ENCODE assay signal across 8 mouse cellular contexts in the genomic region with DNA sequence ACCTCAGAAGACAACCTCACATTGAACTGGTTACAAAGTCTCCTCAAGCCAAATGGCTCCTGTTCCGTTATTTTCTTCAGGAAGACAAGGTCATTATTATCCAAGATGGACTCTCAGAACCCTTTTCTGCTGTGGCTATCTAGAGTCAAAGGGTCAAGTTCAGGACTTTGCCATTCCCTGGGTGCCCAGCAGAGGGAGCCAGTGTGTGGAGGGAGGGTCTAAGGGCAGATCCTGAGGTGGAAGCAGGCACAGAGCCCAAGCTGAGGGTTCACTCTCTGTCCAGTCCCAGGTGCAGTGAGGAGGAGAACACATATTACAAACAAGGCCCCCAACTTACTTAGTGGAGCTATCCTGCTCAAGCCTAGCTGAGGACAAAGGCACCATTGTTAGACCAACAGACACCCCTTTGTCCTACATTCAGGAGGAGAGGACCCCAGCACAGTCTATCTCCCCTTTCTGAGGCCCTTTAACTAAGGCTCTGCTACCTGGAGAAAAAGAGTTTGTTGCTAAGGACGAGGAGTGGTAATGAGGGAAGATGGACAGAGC. TPM values are rescaled to one million over a fixed set of nuclear protein-coding genes. Genes with fewer than 3 reads are reported as not detected.
DNase-seq lines count a peak whose midpoint lies in the region; ATAC-seq and TF ChIP-seq lines count a peak whose summit lies in the region.

No protein-coding gene starts in this region.

- no peaks in the 10 kb centered on the region for H3K9me3 ChIP-seq in kidney, embryonic 16.5 days (ENCODE audit: low read length)
- no peaks in the 10 kb centered on the region for H3K9me3 ChIP-seq in hindbrain, embryonic 11.5 days (ENCODE audit: control insufficient read depth, low read length)
- H3K9me3 ChIP-seq in limb, embryonic 15.5 days: no peaks in the 10 kb centered on the region

- H3K4me1 ChIP-seq in kidney, embryonic 16.5 days (ENCODE audit: insufficient read depth, low read length): peaks cover 13% of the 10 kb centered on the region; the same call in 1 of the 2 replicates
- no peaks in the 10 kb centered on the region for H3K4me1 ChIP-seq in embryonic fibroblast, embryonic 13.5 days (ENCODE audit: control insufficient read depth, insufficient read depth, low read length)
- peaks cover 5% of the 10 kb centered on the region; the same call in 1 of the 2 replicates for H3K4me1 ChIP-seq in hindbrain, embryonic 11.5 days (replicated peaks; ENCODE audit: control insufficient read depth, insufficient read depth, low read length)
- peaks cover 10% of the 10 kb centered on the region for H3K4me1 ChIP-seq in limb, embryonic 15.5 days

- H3K79me2 ChIP-seq in myocyte (ENCODE audit: control insufficient read depth, insufficient read depth): peaks cover 2% of the 10 kb centered on the region

- no peak overlapping the region; the same call in 1 of the 2 replicates for H3K27ac ChIP-seq in kidney, embryonic 16.5 days (ENCODE audit: low read length)
- no peak overlapping the region for H3K27ac ChIP-seq in embryonic fibroblast, embryonic 13.5 days (ENCODE audit: insufficient read depth, low read length)
- peak overlapping the region; percentile 11; the same call in 1 of the 2 replicates for H3K27ac ChIP-seq in hindbrain, embryonic 11.5 days (ENCODE audit: low read depth, low read length)
- H3K27ac ChIP-seq in limb, embryonic 15.5 days: peak overlapping the region; percentile 48

- H3K36me3 ChIP-seq in kidney, embryonic 16.5 days (ENCODE audit: insufficient read depth, low read length): peaks cover 41% of the 10 kb centered on the region
- H3K36me3 ChIP-seq in hindbrain, embryonic 11.5 days (ENCODE audit: control insufficient read depth, insufficient read depth, low read length): peaks cover 19% of the 10 kb centered on the region
- H3K36me3 ChIP-seq in limb, embryonic 15.5 days: peaks cover 41% of the 10 kb centered on the region
- H3K36me3 ChIP-seq in myocyte (ENCODE audit: control insufficient read depth, insufficient read depth): peaks cover 30% of the 10 kb centered on the region

- H3K9ac ChIP-seq in kidney, embryonic 16.5 days (replicated peaks; ENCODE audit: low read length): no peak overlapping the region
- H3K9ac ChIP-seq in hindbrain, embryonic 11.5 days (ENCODE audit: low read depth, low read length): no peak overlapping the region
- no peak overlapping the region for H3K9ac ChIP-seq in limb, embryonic 15.5 days

- TF ChIP-seq POLR2A in embryonic fibroblast, embryonic 13.5 days (IDR thresholded peaks at IDR 0.05; ENCODE audit: low read depth, low read length): no peak
- no peak for TF ChIP-seq POLR2A in myocyte (IDR thresholded peaks at IDR 0.05; ENCODE audit: insufficient read length, low read depth)

- no peak overlapping the region for H3K4me2 ChIP-seq in kidney, embryonic 16.5 days (replicated peaks; ENCODE audit: low read depth, low read length)
- no peak overlapping the region for H3K4me2 ChIP-seq in hindbrain, embryonic 11.5 days (replicated peaks; ENCODE audit: low read depth, low read length)
- H3K4me2 ChIP-seq in limb, embryonic 15.5 days: no peak overlapping the region
- no peak overlapping the region for H3K4me2 ChIP-seq in myocyte (ENCODE audit: low read depth)

- peak; percentile 80 for TF ChIP-seq CTCF in embryonic fibroblast, embryonic 13.5 days (IDR thresholded peaks at IDR 0.05; ENCODE audit: borderline replicate concordance, insufficient read depth, low read length)

- peak; percentile 68 for DNase-seq in kidney, adult 11 months
- DNase-seq in adrenal gland, adult (ENCODE audit: inconsistent age in 2 of 2, low spot score in 1 of 2): peak; percentile 66 to 91
- peak; percentile 76 for DNase-seq in hindbrain, embryonic 11.5 days (ENCODE audit: low spot score)
- DNase-seq in thymus, postnatal 10 days (ENCODE audit: low spot score in 2 of 2): peak; percentile 55 to 73

- no peak overlapping the region for H3ac ChIP-seq in myocyte (ENCODE audit: control insufficient read depth, insufficient read length)

- ATAC-seq in kidney, embryonic 16.5 days (ENCODE audit: low FRiP score, low TSS enrichment): no peak
- peak; percentile 34; the same call in 1 of the 2 replicates for ATAC-seq in hindbrain, embryonic 11.5 days (ENCODE audit: low FRiP score)
- ATAC-seq in limb, embryonic 15.5 days (ENCODE audit: insufficient number of reproducible peaks, low FRiP score, low TSS enrichment, low read depth): no peak

- H3K27me3 ChIP-seq in kidney, embryonic 16.5 days (ENCODE audit: insufficient read depth, low read length): no peaks in the 10 kb centered on the region
- 0 out of 2 replicates have a peak, but pooled peaks cover 3% of the 10 kb centered on the region for H3K27me3 ChIP-seq in hindbrain, embryonic 11.5 days (ENCODE audit: control insufficient read depth, insufficient read depth, low read length)
- H3K27me3 ChIP-seq in limb, embryonic 15.5 days: no peaks in the 10 kb centered on the region
- H3K27me3 ChIP-seq in myocyte (ENCODE audit: control insufficient read depth, insufficient read depth, insufficient read length): no peaks in the 10 kb centered on the region

- H3K4me3 ChIP-seq in kidney, embryonic 16.5 days (ENCODE audit: low read length): no peak overlapping the region
- no peak overlapping the region for H3K4me3 ChIP-seq in embryonic fibroblast, embryonic 13.5 days (ENCODE audit: insufficient read depth, low read length)
- H3K4me3 ChIP-seq in hindbrain, embryonic 11.5 days (ENCODE audit: low read depth, low read length): no peak overlapping the region
- no peak overlapping the region for H3K4me3 ChIP-seq in limb, embryonic 15.5 days
- H3K4me3 ChIP-seq in myocyte: no peak overlapping the region

- WGBS in kidney, embryonic 16.5 days: 30% methylated on average over 2 of the region's 2 CpGs
- WGBS in hindbrain, embryonic 11.5 days: 30% methylated on average over 2 of the region's 2 CpGs
- 33% methylated on average over 2 of the region's 2 CpGs for WGBS in limb, embryonic 15.5 days

TF ChIP-seq in myocyte, 11 proteins besides CTCF, POLR2A, EP300 and RAD21:
- TF ChIP-seq TCF3 (IDR thresholded peaks at IDR 0.05; ENCODE audit: insufficient read length, low read depth): no peak
- TF ChIP-seq POLR2AphosphoS2 (IDR thresholded peaks at IDR 0.05; ENCODE audit: insufficient read length, low read depth): peak; percentile 78

RNA-seq across cellular contexts. Expression of a gene that starts 7.9 kb away (rescaled TPM):
- polyA plus RNA-seq in kidney, embryonic 16.5 days (2015; fragmentation: Nextera tagmentation; extraction: Ambion mirVana): 3.8 and 4.2 TPM in 2 replicates
- not detected in 2 replicates for polyA plus RNA-seq in embryonic fibroblast, embryonic 13.5 days (2011; ENCODE audit: insufficient read length, low read depth, missing spikeins)
- polyA plus RNA-seq in hindbrain, embryonic 11.5 days (2014; fragmentation: Nextera tagmentation; extraction: Ambion mirVana): 4.7 and 5.0 TPM in 2 replicates
- polyA plus RNA-seq in limb, embryonic 15.5 days (2015; fragmentation: Nextera tagmentation; extraction: Ambion mirVana): 1.5 and 2.2 TPM in 2 replicates
- 0.42 TPM for polyA plus RNA-seq in myocyte (2012; fragmentation: generic; extraction: Trizol)

RNA-seq across cellular contexts. Expression of a gene that starts 10.0 kb away (rescaled TPM):
- polyA plus RNA-seq in kidney, embryonic 16.5 days (2015; fragmentation: Nextera tagmentation; extraction: Ambion mirVana): 831 and 924 TPM in 2 replicates
- 509 and 719 TPM in 2 replicates for polyA plus RNA-seq in embryonic fibroblast, embryonic 13.5 days (2011; ENCODE audit: insufficient read length, low read depth, missing spikeins)
- polyA plus RNA-seq in hindbrain, embryonic 11.5 days (2014; fragmentation: Nextera tagmentation; extraction: Ambion mirVana): 1,309 and 1,311 TPM in 2 replicates
- polyA plus RNA-seq in limb, embryonic 15.5 days (2015; fragmentation: Nextera tagmentation; extraction: Ambion mirVana): 593 and 673 TPM in 2 replicates
- 285 TPM for polyA plus RNA-seq in myocyte (2012; fragmentation: generic; extraction: Trizol)

RNA-seq across cellular contexts. Expression of a gene that starts 10.7 kb away (rescaled TPM):
- polyA plus RNA-seq in kidney, embryonic 16.5 days (2015; fragmentation: Nextera tagmentation; extraction: Ambion mirVana): 109 and 120 TPM in 2 replicates
- polyA plus RNA-seq in embryonic fibroblast, embryonic 13.5 days (2011; ENCODE audit: insufficient read length, low read depth, missing spikeins): 132 and 172 TPM in 2 replicates
- 185 and 204 TPM in 2 replicates for polyA plus RNA-seq in hindbrain, embryonic 11.5 days (2014; fragmentation: Nextera tagmentation; extraction: Ambion mirVana)
- polyA plus RNA-seq in limb, embryonic 15.5 days (2015; fragmentation: Nextera tagmentation; extraction: Ambion mirVana): 92.8 and 98.4 TPM in 2 replicates
- 54.8 TPM for polyA plus RNA-seq in myocyte (2012; fragmentation: generic; extraction: Trizol)

RNA-seq across cellular contexts. Expression of a gene that starts 22.2 kb away (rescaled TPM):
- polyA plus RNA-seq in kidney, embryonic 16.5 days (2015; fragmentation: Nextera tagmentation; extraction: Ambion mirVana): 324 and 333 TPM in 2 replicates
- 141 and 143 TPM in 2 replicates for polyA plus RNA-seq in embryonic fibroblast, embryonic 13.5 days (2011; ENCODE audit: insufficient read length, low read depth, missing spikeins)
- polyA plus RNA-seq in hindbrain, embryonic 11.5 days (2014; fragmentation: Nextera tagmentation; extraction: Ambion mirVana): 310 and 313 TPM in 2 replicates
- polyA plus RNA-seq in limb, embryonic 15.5 days (2015; fragmentation: Nextera tagmentation; extraction: Ambion mirVana): 270 and 286 TPM in 2 replicates
- polyA plus RNA-seq in myocyte (2012; fragmentation: generic; extraction: Trizol): 172 TPM

Comparison
In these comparisons a context has a peak if more than half of its experiments do, and no peak if none do; other contexts are left out.
1. H3K27ac ChIP-seq: peak in hindbrain, embryonic 11.5 days (single experiment) and limb, embryonic 15.5 days (single experiment); none in kidney, embryonic 16.5 days (single experiment) and embryonic fibroblast, embryonic 13.5 days (single experiment).
2. Peak in every context shown above with its lines, with median percentiles within 50 percentile points of each other: DNase-seq.